Mouse (Mus musculus) kidney, adult 2 months (tissue): Measurements from ENCODE around the gene Nlrp4c. TPM values are rescaled to one million over a fixed set of nuclear protein-coding genes. Genes with fewer than 3 reads are reported as not detected.
A peak's percentile ranks its signal among the peaks of the same experiment; 100 is the strongest.

Experiments
- DNase-seq: peaks from one replicate; pipeline ENCODE4 v3.0.0; 2021
- H3K27ac ChIP-seq: fragments of 200-500 bp; 2 replicates; pipeline ENCODE4 v1.5.1; 2012; ENCODE audit warnings: low read depth, low read length, control low read depth, inconsistent platforms; ENCODE audit not compliant: insufficient read depth
- H3K27me3 ChIP-seq: fragments of 200-500 bp; replicated peaks from 2 replicates; pipeline ENCODE4 v1.6.1; 2012; ENCODE audit warnings: mild to moderate bottlenecking, moderate library complexity, low read length, inconsistent platforms; ENCODE audit not compliant: control insufficient read depth, insufficient read depth
- H3K36me3 ChIP-seq: fragments of 200-500 bp; 2 replicates; pipeline ENCODE4 v1.6.1; 2012; ENCODE audit warnings: mild to moderate bottlenecking, moderate library complexity, low read length, inconsistent platforms; ENCODE audit not compliant: control insufficient read depth, insufficient read depth
- H3K4me1 ChIP-seq: fragments of 200-500 bp; 2 replicates; pipeline ENCODE4 v1.6.1; 2011; ENCODE audit warnings: low read length; ENCODE audit not compliant: control insufficient read depth, insufficient read depth
- H3K4me3 ChIP-seq: fragments of 200-500 bp; 2 replicates; pipeline ENCODE4 v1.5.1; 2011; ENCODE audit warnings: mild to moderate bottlenecking, low read depth, low read length, control low read depth; ENCODE audit not compliant: insufficient read depth
- CTCF ChIP-seq: fragments of 200-500 bp; conservative IDR thresholded peaks from 2 replicates; pipeline ENCODE4 v1.5.1; 2011; ENCODE audit warnings: low read depth, mild to moderate bottlenecking, control low read depth, low read length, moderate library complexity, mixed read lengths; ENCODE audit not compliant: insufficient read depth, insufficient read length
- POLR2A ChIP-seq: fragments of 200-500 bp; IDR thresholded peaks from one replicate; pipeline ENCODE4 v1.6.1; 2011; ENCODE audit warnings: low read depth, low read length, control low read depth
- WGBS: fragments of 180-500 bp; shearing (Covaris S2); methylation state at CpG from one replicate; pipeline ENCODE4 v1.1.7; 2018; 5-methylcytosine and 5-hydroxymethylcytosine counted together
- polyA plus RNA-seq: library from polyadenylated mRNA; depleted of rRNA; stranded (reverse); fragments of >200 nt; gene quantifications from 2 replicates; pipeline ENCODE4 v1.2.3, GENCODE M21; 2012; rRNA removed

The Nlrp4c gene
- polyA plus RNA-seq, 1 experiment = not detected

GRCm38 (mm10) chr7:6151266-6151665 lies 106.3 kb downstream of the Nlrp4c start:
- no peaks in the 10 kb centered on the region for H3K27me3 ChIP-seq
- 0 out of 2 replicates have a peak overlapping the region, but pooled peaks have one; percentile 13 for H3K27ac ChIP-seq
- TF ChIP-seq POLR2A (no peak), CTCF (no peak)
- WGBS = 46% methylated on average over 1 of the region's 1 CpGs
- no peak overlapping the region for H3K4me3 ChIP-seq
- no peaks in the 10 kb centered on the region for H3K36me3 ChIP-seq
- peaks cover 65% of the 10 kb centered on the region for H3K4me1 ChIP-seq
- DNase-seq = no peak

GRCm38 (mm10) chr7:6152036-6152435 lies 107.1 kb downstream of the Nlrp4c start:
- DNase-seq = peak; percentile 38
- Histone ChIP-seq H3K36me3 (no peaks in the 10 kb centered on the region), H3K27me3 (no peaks in the 10 kb centered on the region), H3K27ac (peak overlapping the region; percentile 42; the same call in 1 of the 2 replicates), H3K4me1 (peaks cover 63% of the 10 kb centered on the region), H3K4me3 (no peak overlapping the region)
- 41% methylated on average over 3 of the region's 3 CpGs for WGBS
- no peak for TF ChIP-seq POLR2A
- no peak for TF ChIP-seq CTCF

GRCm38 (mm10) chr7:6153131-6153530 lies 108.2 kb downstream of the Nlrp4c start:
- no peak for TF ChIP-seq CTCF
- TF ChIP-seq POLR2A = no peak
- Histone ChIP-seq H3K27ac (peak overlapping the region; percentile 97), H3K4me3 (no peak overlapping the region), H3K27me3 (no peaks in the 10 kb centered on the region), H3K4me1 (peaks cover 57% of the 10 kb centered on the region), H3K36me3 (no peaks in the 10 kb centered on the region)
- WGBS = 45% methylated on average over 3 of the region's 3 CpGs
- no peak for DNase-seq

- peaks cover 47% of the 10 kb centered on the region for H3K4me1 ChIP-seq
- no peaks in the 10 kb centered on the region for H3K27me3 ChIP-seq
- peak; percentile 35 for DNase-seq
- 7% methylated on average over 5 of the region's 5 CpGs for WGBS
- H3K36me3 ChIP-seq = no peaks in the 10 kb centered on the region
- no peak for TF ChIP-seq CTCF
- TF ChIP-seq POLR2A = no peak
- H3K4me3 ChIP-seq = peak overlapping the region; percentile 84; the same call in 1 of the 2 replicates
- H3K27ac ChIP-seq = peak overlapping the region; percentile 97
Observed at GRCm38 (mm10) chr7:6154164-6154563, 109.2 kb downstream of the Nlrp4c start.

Other genes with a start within 250 kb of the Nlrp4c start
- gene Vmn1r63, start 239.7 kb upstream of the Nlrp4c start, polyA plus RNA-seq = not detected in 2 replicates
- not detected in 2 replicates for gene Vmn1r64, start 160.6 kb upstream of the Nlrp4c start, polyA plus RNA-seq
- gene Vmn1r65, start 34.2 kb upstream of the Nlrp4c start, polyA plus RNA-seq = not detected in 2 replicates
- 54.2 and 66.1 TPM in 2 replicates for gene Zfp787, start 110.8 kb downstream of the Nlrp4c start, polyA plus RNA-seq
- 47.1 and 65.2 TPM in 2 replicates for gene Zfp444, start 127.1 kb downstream of the Nlrp4c start, polyA plus RNA-seq
- gene Galp, start 151.9 kb downstream of the Nlrp4c start, polyA plus RNA-seq = not detected in 2 replicates
- not detected in 2 replicates for gene Zscan5b, start 177.1 kb downstream of the Nlrp4c start, polyA plus RNA-seq
- gene Epp13, start 207.5 kb downstream of the Nlrp4c start, polyA plus RNA-seq = not detected in 2 replicates
- gene Zfp667, start 241.4 kb downstream of the Nlrp4c start, polyA plus RNA-seq = 0.75 and 0.95 TPM in 2 replicates